Mouse (Mus musculus) midbrain, embryonic 16.5 days (tissue): ENCODE results near the gene Mfap3. TPM values are rescaled to one million over a fixed set of nuclear protein-coding genes. Genes with fewer than 3 reads are reported as not detected.

ENCODE experiments used
- ATAC-seq: fragments of 200-750 bp; cut with Nextera tagmentation; 2 replicates; pipeline ENCODE4 v1.8.0; 2017; ENCODE audit warnings: moderate TSS enrichment
- H3K27ac ChIP-seq: fragments of 300-500 bp; sonication (generic); 2 replicates; pipeline ENCODE4 v1.5.1; 2014; ENCODE audit warnings: mild to moderate bottlenecking, low read length, mixed read lengths
- H3K27me3 ChIP-seq: fragments of 300-500 bp; sonication (generic); 2 replicates; pipeline ENCODE4 v1.6.1; 2014; ENCODE audit warnings: low read depth, low read length, mixed read lengths; ENCODE audit not compliant: control insufficient read depth, insufficient read depth
- H3K36me3 ChIP-seq: fragments of 300-500 bp; sonication (generic); 2 replicates; pipeline ENCODE4 v1.6.1; 2014; ENCODE audit warnings: mild to moderate bottlenecking, low read length, moderate library complexity, mixed read lengths; ENCODE audit not compliant: control insufficient read depth, insufficient read depth
- H3K4me1 ChIP-seq: fragments of 300-500 bp; sonication (generic); 2 replicates; pipeline ENCODE4 v1.6.1; 2014; ENCODE audit warnings: mild to moderate bottlenecking, low read length, mixed read lengths; ENCODE audit not compliant: control insufficient read depth, insufficient read depth
- H3K4me2 ChIP-seq: fragments of 300-500 bp; sonication (generic); 2 replicates; pipeline ENCODE4 v1.6.1; 2014; ENCODE audit warnings: mild to moderate bottlenecking, low read length, mixed read lengths
- H3K4me3 ChIP-seq: fragments of 300-500 bp; sonication (generic); 2 replicates; pipeline ENCODE4 v1.5.1; 2014; ENCODE audit warnings: low read depth, mild to moderate bottlenecking, low read length, moderate library complexity, mixed read lengths
- H3K9ac ChIP-seq: fragments of 300-500 bp; sonication (generic); 2 replicates; pipeline ENCODE4 v1.6.1; 2014; ENCODE audit warnings: low read depth, low read length, mixed read lengths
- H3K9me3 ChIP-seq: fragments of 300-500 bp; sonication (generic); replicated peaks from 2 replicates; pipeline ENCODE4 v1.6.1; 2014; ENCODE audit warnings: mild to moderate bottlenecking, low read length, mixed read lengths; ENCODE audit not compliant: control insufficient read depth, poor library complexity, severe bottlenecking
- WGBS: fragments of 180-500 bp; shearing (Covaris S2); extraction: QIAGEN DNeasy Blood & Tissue Kit; methylation state at CpG from one replicate; pipeline ENCODE4 v1.1.7; 2014; 5-methylcytosine and 5-hydroxymethylcytosine counted together
- polyA plus RNA-seq: library from polyadenylated mRNA; unstranded; fragments of >200 nt; fragmentation: Nextera tagmentation; extraction: Ambion mirVana; gene quantifications from 2 replicates; pipeline ENCODE4 v1.2.1, GENCODE M21; 2015

Mfap3 gene
- polyA plus RNA-seq, 1 experiment from 2014 or later = 63.8 TPM

DNA sequence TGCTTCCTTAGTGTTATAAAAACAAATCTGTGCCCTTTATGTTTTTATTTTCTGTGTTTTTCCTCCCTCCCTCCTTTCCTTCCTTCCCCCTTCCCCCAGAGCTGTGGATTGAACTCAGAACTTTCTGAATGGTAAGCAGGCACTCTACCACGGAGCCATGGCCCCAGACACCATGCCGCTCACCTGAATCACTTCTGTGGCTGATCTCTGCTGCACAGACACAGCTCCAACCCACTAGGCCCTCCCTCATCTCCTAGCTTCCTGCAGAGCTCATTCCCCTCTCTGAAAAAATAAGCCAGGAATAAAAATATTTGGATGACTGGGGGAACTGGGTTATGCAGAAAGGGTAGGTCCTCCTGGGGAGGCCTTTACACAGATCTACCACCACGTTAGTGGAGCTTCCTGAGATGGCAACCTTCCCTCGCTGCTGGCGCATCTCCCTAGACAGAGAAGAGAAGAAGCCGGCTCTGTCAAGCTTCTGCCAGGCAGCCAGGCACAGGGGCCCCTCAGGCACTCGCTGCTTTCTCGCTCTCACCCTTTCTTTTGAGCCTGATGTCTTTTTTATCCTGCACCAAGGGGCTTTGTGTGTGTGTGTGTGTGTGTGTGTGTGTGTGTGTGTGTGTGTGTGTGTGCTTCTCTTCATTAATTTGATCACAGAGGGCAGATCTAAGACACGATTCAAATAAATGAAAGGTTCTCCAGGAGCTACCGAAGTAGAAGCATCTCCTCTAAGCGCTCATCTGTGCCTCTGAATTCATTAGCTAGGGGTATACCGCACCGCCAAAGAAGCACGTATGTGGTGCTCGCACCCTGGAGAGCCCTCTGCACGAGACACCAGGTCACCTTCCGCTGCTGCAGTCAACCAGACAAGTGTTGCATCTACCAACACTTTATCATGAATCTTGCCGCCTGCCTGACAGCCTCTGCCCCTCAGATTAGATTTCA, 47.9 kb downstream of the Mfap3 start:
- 10% methylated on average over 18 of the region's 18 CpGs for WGBS
- no peak overlapping the region for H3K9ac ChIP-seq
- H3K27ac ChIP-seq = peak overlapping the region; percentile 65
- peak; percentile 57 for ATAC-seq
- H3K4me3 ChIP-seq = no peak overlapping the region
- no peaks in the 10 kb centered on the region for H3K36me3 ChIP-seq
- H3K4me2 ChIP-seq = no peak overlapping the region; the same call in 1 of the 2 replicates
- peaks cover 12% of the 10 kb centered on the region for H3K4me1 ChIP-seq
- no peaks in the 10 kb centered on the region for H3K27me3 ChIP-seq
- H3K9me3 ChIP-seq = no peaks in the 10 kb centered on the region

DNA sequence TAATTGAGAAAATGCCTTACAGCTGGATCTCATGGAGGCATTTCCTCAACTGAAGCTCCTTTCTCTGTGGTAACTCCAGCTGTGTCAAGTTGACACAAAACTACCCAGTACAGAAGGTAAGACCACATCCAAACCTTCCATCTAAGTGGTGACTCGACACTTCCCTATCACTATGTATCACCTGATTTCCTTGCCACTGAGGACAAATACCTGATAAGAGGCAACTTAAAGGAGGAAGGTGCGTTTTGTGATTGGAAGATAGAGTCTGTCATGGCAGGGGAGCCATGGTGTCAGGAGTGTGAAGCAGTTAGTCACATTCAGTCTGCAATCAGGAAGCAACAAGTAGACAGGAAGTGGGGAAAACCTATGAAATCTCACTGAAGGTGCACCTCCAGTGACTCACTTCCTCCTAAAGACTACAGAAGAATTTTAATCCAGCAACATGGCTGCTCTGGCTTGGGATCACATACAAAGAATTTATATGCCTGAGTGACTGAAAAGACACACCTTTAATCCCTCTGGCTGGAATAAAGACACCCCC, 50.6 kb downstream of the Mfap3 start:
- Histone ChIP-seq H3K9me3 (no peaks in the 10 kb centered on the region), H3K27ac (no peak overlapping the region), H3K36me3 (no peaks in the 10 kb centered on the region), H3K4me2 (no peak overlapping the region), H3K4me3 (no peak overlapping the region), H3K9ac (no peak overlapping the region), H3K27me3 (no peaks in the 10 kb centered on the region), H3K4me1 (peaks cover 12% of the 10 kb centered on the region)
- ATAC-seq = no peak
- WGBS = 99% methylated on average over 2 of the region's 2 CpGs

DNA sequence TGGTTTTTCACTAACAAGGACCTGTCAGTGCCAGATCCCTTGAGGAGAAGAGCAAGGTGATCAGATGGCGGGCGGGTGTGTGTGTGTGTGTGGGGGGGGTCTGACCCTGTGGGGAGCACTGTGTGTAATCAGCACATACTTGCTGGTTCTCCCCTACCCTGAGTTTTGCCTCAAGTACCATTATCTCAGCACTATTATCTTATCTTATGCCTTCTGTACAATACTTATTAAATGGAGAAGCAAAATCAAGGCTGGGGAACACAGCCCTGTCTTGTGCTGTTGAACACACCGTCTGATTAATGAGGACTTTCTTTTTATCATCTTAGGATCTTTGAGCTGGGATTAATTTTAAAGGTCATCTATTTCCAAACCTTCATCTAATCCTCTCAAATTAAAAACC, 52.6 kb downstream of the Mfap3 start:
- Histone ChIP-seq H3K27me3 (no peaks in the 10 kb centered on the region), H3K36me3 (no peaks in the 10 kb centered on the region), H3K9me3 (no peaks in the 10 kb centered on the region), H3K4me2 (no peak overlapping the region), H3K4me3 (no peak overlapping the region), H3K9ac (no peak overlapping the region), H3K4me1 (peaks cover 8% of the 10 kb centered on the region), H3K27ac (no peak overlapping the region)
- no peak for ATAC-seq
- WGBS = 71% methylated on average over 3 of the region's 3 CpGs

DNA sequence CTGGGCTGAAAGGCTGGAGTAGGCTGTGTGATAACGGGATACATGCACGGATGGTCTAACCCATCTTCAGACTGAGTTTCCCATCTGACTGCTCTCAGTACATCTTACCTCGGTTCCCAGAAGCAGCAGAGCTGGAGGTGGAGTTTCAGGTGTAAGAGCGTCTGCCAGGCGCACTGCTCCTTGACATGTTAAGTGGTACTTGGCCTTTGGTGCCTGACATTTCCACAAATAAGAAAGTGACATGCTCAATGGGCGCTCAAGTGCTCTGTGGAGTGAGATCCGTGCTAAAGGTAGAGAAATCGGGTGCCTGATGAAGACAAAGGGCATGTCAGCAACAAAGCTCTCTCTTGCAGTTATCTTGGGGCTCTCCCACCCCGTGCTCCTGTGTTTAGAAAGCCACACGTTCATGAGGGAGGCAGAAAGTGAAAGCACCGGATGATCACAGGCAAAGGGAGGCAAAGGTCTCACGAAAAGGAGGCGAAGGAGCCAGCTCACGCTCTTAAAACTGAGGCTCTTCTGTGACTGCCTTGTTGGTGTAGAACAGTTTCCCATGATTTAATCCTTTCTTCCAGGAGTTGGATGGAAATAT, 55.3 kb downstream of the Mfap3 start:
- Histone ChIP-seq H3K4me1 (no peaks in the 10 kb centered on the region), H3K9ac (no peak overlapping the region), H3K27ac (no peak overlapping the region), H3K36me3 (no peaks in the 10 kb centered on the region), H3K4me3 (no peak overlapping the region), H3K27me3 (no peaks in the 10 kb centered on the region), H3K9me3 (no peaks in the 10 kb centered on the region), H3K4me2 (no peak overlapping the region)
- WGBS = 56% methylated on average over 14 of the region's 14 CpGs
- no peak for ATAC-seq

DNA sequence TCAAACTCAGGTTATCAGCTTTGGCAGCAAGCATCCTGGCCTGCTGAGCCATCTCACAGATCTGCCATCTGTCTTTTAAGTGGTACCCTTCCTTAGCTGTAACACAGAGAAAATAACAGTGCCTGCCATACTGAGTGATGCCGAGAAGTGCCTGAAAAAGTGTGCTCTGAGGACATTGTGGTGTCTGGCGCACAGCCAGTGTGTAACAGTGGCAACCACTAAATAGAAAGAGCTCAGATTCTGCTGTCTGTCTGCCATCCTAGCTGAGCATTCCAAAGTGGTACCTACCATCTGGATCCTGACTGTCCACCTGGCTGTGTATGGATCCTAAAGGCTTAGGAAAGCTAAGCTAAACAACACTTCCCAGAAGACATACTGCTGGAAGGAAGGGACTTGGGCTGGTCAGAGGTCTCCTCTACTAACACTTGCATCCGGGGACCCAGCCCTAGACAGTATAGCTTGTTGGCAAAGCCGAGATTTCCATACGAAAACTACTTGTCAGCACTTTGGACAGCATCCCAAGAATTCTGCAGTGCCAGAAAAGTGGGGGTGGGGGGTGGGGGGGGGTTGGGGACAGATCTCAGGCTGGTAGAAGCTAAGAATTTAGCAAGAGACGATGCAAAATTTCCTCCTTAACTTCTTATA, 58.5 kb downstream of the Mfap3 start:
- no peaks in the 10 kb centered on the region for H3K9me3 ChIP-seq
- H3K4me2 ChIP-seq = no peak overlapping the region
- H3K27me3 ChIP-seq = no peaks in the 10 kb centered on the region
- WGBS = 83% methylated on average over 6 of the region's 6 CpGs
- no peak overlapping the region for H3K27ac ChIP-seq
- H3K9ac ChIP-seq = no peak overlapping the region
- H3K4me1 ChIP-seq = no peaks in the 10 kb centered on the region
- ATAC-seq = no peak
- no peaks in the 10 kb centered on the region for H3K36me3 ChIP-seq
- H3K4me3 ChIP-seq = no peak overlapping the region

DNA sequence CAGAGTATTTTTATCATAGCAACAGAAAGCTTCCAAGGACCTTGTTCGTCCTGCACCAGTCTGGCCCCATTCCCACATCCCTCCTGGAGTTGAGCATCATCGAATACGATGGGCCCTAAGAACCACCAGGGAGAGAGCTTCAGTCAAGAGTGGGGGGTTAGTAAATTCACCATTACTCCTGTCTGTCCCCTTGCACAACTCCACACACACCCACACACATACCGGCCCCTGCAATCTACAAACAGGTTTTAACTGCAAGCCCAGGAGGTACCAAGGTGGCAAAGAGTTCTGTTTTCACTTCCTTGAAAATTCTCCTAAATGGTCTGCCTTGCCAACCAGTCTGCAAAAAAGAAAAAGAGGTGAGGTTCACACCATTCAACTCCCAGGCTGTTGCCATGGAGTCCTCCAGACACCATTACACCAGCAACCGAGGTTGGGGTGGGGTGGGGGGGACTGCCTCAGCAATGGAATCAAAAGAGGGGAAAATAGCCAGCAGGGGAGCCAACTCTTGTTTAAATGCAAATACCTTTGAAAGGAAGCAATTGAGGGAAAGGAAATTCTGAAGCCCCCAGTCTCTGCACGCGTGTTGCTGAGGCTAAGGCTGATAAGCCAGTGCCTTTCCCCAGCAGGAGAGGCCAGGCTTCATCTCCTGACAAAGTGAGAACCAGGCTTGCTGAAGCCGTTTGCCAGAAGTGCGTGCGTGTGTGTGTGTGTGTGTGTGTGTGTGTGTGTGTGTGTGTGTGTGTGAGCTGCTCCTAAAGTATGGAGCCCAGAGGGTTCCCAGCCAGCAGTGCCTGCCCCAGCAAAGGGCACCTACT, 64.6 kb downstream of the Mfap3 start:
- peak overlapping the region; percentile 55 for H3K27ac ChIP-seq
- ATAC-seq = peak; percentile 79
- H3K9ac ChIP-seq = no peak overlapping the region
- no peak overlapping the region for H3K4me2 ChIP-seq
- no peak overlapping the region for H3K4me3 ChIP-seq
- 7% methylated on average over 10 of the region's 10 CpGs for WGBS
- peaks cover 28% of the 10 kb centered on the region for H3K4me1 ChIP-seq
- H3K27me3 ChIP-seq = no peaks in the 10 kb centered on the region
- H3K36me3 ChIP-seq = no peaks in the 10 kb centered on the region
- H3K9me3 ChIP-seq = no peaks in the 10 kb centered on the region

Other genes starting within 250 kb of the Mfap3 start
- 77.4 and 88.9 TPM in 2 replicates for gene Fam114a2, start within 50 bp of the Mfap3 start, polyA plus RNA-seq
- gene Galnt10, start 126.8 kb downstream of the Mfap3 start, polyA plus RNA-seq = 14.7 and 14.8 TPM in 2 replicates